Mouse (Mus musculus) G1E (cell line): ENCODE data around the gene Myh11.

Source experiments
- CTCF ChIP-seq: IDR thresholded peaks from 2 replicates; pipeline ENCODE4 v1.5.1; 2012; ENCODE audit warnings: low read depth, low read length, inconsistent platforms, mixed read lengths
- GATA1 ChIP-seq: IDR thresholded peaks from 2 replicates; pipeline ENCODE4 v1.6.1; 2012; ENCODE audit warnings: borderline replicate concordance, low read length, inconsistent platforms, mixed read lengths
- GATA2 ChIP-seq: IDR thresholded peaks from 2 replicates; pipeline ENCODE4 v1.6.1; 2012; ENCODE audit warnings: low read depth, low read length, inconsistent platforms, borderline replicate concordance
- POLR2AphosphoS5 ChIP-seq: IDR thresholded peaks from 2 replicates; pipeline ENCODE4 v1.6.1; 2012; ENCODE audit warnings: low read depth, low read length, inconsistent platforms; ENCODE audit not compliant: insufficient replicate concordance
- TAL1 ChIP-seq: conservative IDR thresholded peaks from 2 replicates; pipeline ENCODE4 v1.6.1; 2012; ENCODE audit warnings: low read depth, low read length, inconsistent platforms, mixed read lengths

DNA sequence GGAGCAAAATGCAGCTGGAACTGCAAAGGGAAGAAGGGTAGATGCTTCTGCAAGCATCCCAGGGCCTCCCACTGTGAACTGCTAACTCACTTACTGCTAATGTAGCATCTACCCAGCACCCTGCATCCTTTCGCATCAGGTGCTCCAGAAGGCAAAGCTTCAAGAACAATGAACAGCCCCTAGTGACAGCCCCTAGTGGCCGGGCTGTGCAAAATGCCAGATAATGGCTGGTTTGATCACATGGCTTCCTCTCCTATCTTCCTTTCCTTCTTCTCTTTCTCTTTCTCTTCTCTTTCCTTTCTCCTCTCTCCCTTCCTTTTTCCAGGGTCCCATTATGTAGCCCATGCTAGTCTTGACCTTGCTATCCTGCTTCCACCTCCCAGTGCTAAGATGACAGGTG, 48.6 kb downstream of the Myh11 start:
- TF ChIP-seq CTCF: peak; percentile 60
- TF ChIP-seq POLR2AphosphoS5: no peak
- TF ChIP-seq TAL1: no peak
- no peak for TF ChIP-seq GATA1
- no peak for TF ChIP-seq GATA2
